8 mouse cellular contexts compared by ENCODE assay signal in genomic region chr10:117282049-117282448, GRCm38 (mm10). TPM values are rescaled to one million over a fixed set of nuclear protein-coding genes. Genes with fewer than 3 reads are reported as not detected.
A peak's percentile ranks its signal among the peaks of the same experiment; 100 is the strongest.
DNase-seq lines count a peak whose midpoint lies in the region; ATAC-seq and TF ChIP-seq lines count a peak whose summit lies in the region.

TSS of gene Lyz2 (minus strand) at chr10:117282321.

- TF ChIP-seq CTCF in liver, postnatal 0 days (IDR thresholded peaks at IDR 0.05; ENCODE audit: low read depth) = no peak

- no peak for DNase-seq in layer of hippocampus, adult 18-20 months (ENCODE audit: low spot score in 2 of 2)
- no peak for DNase-seq in layer of hippocampus, postnatal 14 days (ENCODE audit: low spot score in 2 of 2)
- DNase-seq in adrenal gland, postnatal 36 days = peak; percentile 9 to 14
- peak in 1 of 2 experiments; percentile 15 for DNase-seq in gastrocnemius, postnatal 36 days
- DNase-seq in liver, postnatal 0 days = no peak
- DNase-seq in cerebellum, adult 9-11 months = no peak

- intact Hi-C loops in gastrocnemius, postnatal 36 days (cut with DNase I) = no loop called here

- no peak for TF ChIP-seq EP300 in liver, postnatal 0 days (IDR thresholded peaks at IDR 0.05; ENCODE audit: low read depth)

- H3K9me3 ChIP-seq in hindbrain, embryonic 16.5 days (ENCODE audit: control insufficient read depth, low read length) = no peaks in the 10 kb centered on the region
- H3K9me3 ChIP-seq in liver, postnatal 0 days (ENCODE audit: low read length) = no peaks in the 10 kb centered on the region

- WGBS in hindbrain, embryonic 16.5 days = 66% methylated on average over 4 of the region's 4 CpGs
- 24% methylated on average over 4 of the region's 4 CpGs for WGBS in liver, postnatal 0 days (ENCODE audit: insufficient replicate concordance)

- H3K27ac ChIP-seq in hindbrain, embryonic 16.5 days (ENCODE audit: low read depth, low read length) = no peak within 1 kb of the TSS
- H3K27ac ChIP-seq in liver, postnatal 0 days (ENCODE audit: low read depth) = peak within 1 kb of the TSS; percentile 44

- H3K4me3 ChIP-seq in hindbrain, embryonic 16.5 days (ENCODE audit: low read length) = no peak within 1 kb of the TSS
- H3K4me3 ChIP-seq in liver, postnatal 0 days (ENCODE audit: low read depth, low read length) = peak within 1 kb of the TSS; percentile 33

- H3K36me3 ChIP-seq in hindbrain, embryonic 16.5 days (ENCODE audit: control insufficient read depth, insufficient read depth, low read length) = no peaks in the 10 kb centered on the region
- no peaks in the 10 kb centered on the region for H3K36me3 ChIP-seq in liver, postnatal 0 days (replicated peaks; ENCODE audit: insufficient read depth, low read length)

- no peak within 1 kb of the TSS for H3K4me2 ChIP-seq in hindbrain, embryonic 16.5 days (ENCODE audit: low read length)
- H3K4me2 ChIP-seq in liver, postnatal 0 days (ENCODE audit: low read depth, low read length) = peak within 1 kb of the TSS; percentile 20; the same call in 1 of the 2 replicates

- H3K4me1 ChIP-seq in hindbrain, embryonic 16.5 days (ENCODE audit: control insufficient read depth, insufficient read depth, low read depth, low read length) = no peaks in the 10 kb centered on the region
- no peaks in the 10 kb centered on the region for H3K4me1 ChIP-seq in liver, postnatal 0 days (ENCODE audit: insufficient read depth)

- no peaks in the 10 kb centered on the region for H3K27me3 ChIP-seq in hindbrain, embryonic 16.5 days (replicated peaks; ENCODE audit: control insufficient read depth, insufficient read depth, low read length)
- H3K27me3 ChIP-seq in liver, postnatal 0 days (ENCODE audit: insufficient read depth, low read length) = no peaks in the 10 kb centered on the region

- no peak within 1 kb of the TSS for H3K9ac ChIP-seq in hindbrain, embryonic 16.5 days (ENCODE audit: low read depth, low read length)
- 0 out of 2 replicates have a peak within 1 kb of the TSS, but pooled peaks have one; percentile 18 for H3K9ac ChIP-seq in liver, postnatal 0 days (replicated peaks)

- no peak for ATAC-seq in hindbrain, embryonic 16.5 days
- peak; percentile 38; the same call in 1 of the 2 replicates for ATAC-seq in liver, postnatal 0 days
- peak; percentile 49 for ATAC-seq in neutrophil, adult 5-6 weeks (ENCODE audit: extremely low read depth, insufficient number of reproducible peaks, low FRiP score, poor library complexity, severe bottlenecking)

RNA-seq across cellular contexts. Expression of gene Lyz2, which starts in this region (rescaled TPM):
- 10 to 100 TPM; 14.0 to 18.7 TPM for total RNA-seq in layer of hippocampus, adult 18-20 months (2021)
- 1 to 10 TPM; 7.3 to 7.9 TPM for total RNA-seq in layer of hippocampus, postnatal 14 days (2021)
- 100 to 1,000 TPM in 1 of 2 experiments, 10 to 100 TPM in 1; 79.4 to 184 TPM for total RNA-seq in adrenal gland, postnatal 36 days (2021)
- total RNA-seq in gastrocnemius, postnatal 36 days (2021) = 10 to 100 TPM; 32.0 to 47.2 TPM
- polyA plus RNA-seq in hindbrain, embryonic 16.5 days (2015; fragmentation: Nextera tagmentation; extraction: Ambion mirVana) = 21.3 and 26.0 TPM in 2 replicates
- 542 and 556 TPM in 2 replicates for polyA plus RNA-seq in liver, postnatal 0 days (2015; fragmentation: Nextera tagmentation; extraction: Ambion mirVana)
- total RNA-seq in neutrophil, adult 5-6 weeks (2017) = 2,637 and 2,768 TPM in 2 replicates

Comparison
In these comparisons a context has a peak if more than half of its experiments do, and no peak if none do; other contexts are left out.
1. RNA of gene Lyz2 (total RNA-seq): 2,637 to 2,768 TPM in neutrophil, adult 5-6 weeks; 79.4 to 184 TPM in adrenal gland, postnatal 36 days, 32.0 to 47.2 TPM in gastrocnemius, postnatal 36 days, 14.0 to 18.7 TPM in layer of hippocampus, adult 18-20 months and 7.3 to 7.9 TPM in layer of hippocampus, postnatal 14 days; every median in the first group is over 10 times any median in the second.
2. RNA of gene Lyz2 (polyA plus RNA-seq): 542 to 556 TPM in liver, postnatal 0 days; 21.3 to 26.0 TPM in hindbrain, embryonic 16.5 days; every median in the first group is over 10 times any median in the second.
3. DNase-seq: peak in adrenal gland, postnatal 36 days (2 of 2); none in layer of hippocampus, adult 18-20 months (0 of 2), layer of hippocampus, postnatal 14 days (0 of 2), liver, postnatal 0 days (single experiment) and cerebellum, adult 9-11 months (single experiment).